Mouse (Mus musculus) hindbrain, embryonic 11.5 days (tissue): ENCODE data around the gene Fuca1. TPM values are rescaled to one million over a fixed set of nuclear protein-coding genes. Genes with fewer than 3 reads are reported as not detected.

Source experiments
- ATAC-seq: fragments of 200-750 bp; cut with Nextera tagmentation; 2 replicates; pipeline ENCODE4 v1.8.0; 2017; ENCODE audit warnings: mild to moderate bottlenecking, moderate TSS enrichment, moderate library complexity; ENCODE audit not compliant: low FRiP score
- DNase-seq: peaks from one replicate; pipeline ENCODE4 v3.0.0-alpha.2; 2015; ENCODE audit warnings: low spot score
- H3K27ac ChIP-seq: fragments of 300-500 bp; sonication (generic); 2 replicates; pipeline ENCODE4 v1.5.1; 2014; ENCODE audit warnings: mild to moderate bottlenecking, low read depth, low read length
- H3K27me3 ChIP-seq: fragments of 300-500 bp; sonication (generic); 2 replicates; pipeline ENCODE4 v1.6.1; 2014; ENCODE audit warnings: mild to moderate bottlenecking, low read length, moderate library complexity, mixed read lengths; ENCODE audit not compliant: control insufficient read depth, insufficient read depth
- H3K36me3 ChIP-seq: fragments of 300-500 bp; sonication (generic); 2 replicates; pipeline ENCODE4 v1.6.1; 2014; ENCODE audit warnings: mild to moderate bottlenecking, low read length, moderate library complexity, mixed read lengths; ENCODE audit not compliant: control insufficient read depth, insufficient read depth
- H3K4me1 ChIP-seq: fragments of 300-500 bp; sonication (generic); replicated peaks from 2 replicates; pipeline ENCODE4 v1.6.1; 2014; ENCODE audit warnings: low read length, mixed read lengths; ENCODE audit not compliant: control insufficient read depth, insufficient read depth
- H3K4me2 ChIP-seq: fragments of 300-500 bp; sonication (generic); replicated peaks from 2 replicates; pipeline ENCODE4 v1.6.1; 2014; ENCODE audit warnings: mild to moderate bottlenecking, low read depth, low read length
- H3K4me3 ChIP-seq: fragments of 300-500 bp; sonication (generic); 2 replicates; pipeline ENCODE4 v1.5.1; 2014; ENCODE audit warnings: low read depth, low read length
- H3K9ac ChIP-seq: fragments of 300-500 bp; sonication (generic); 2 replicates; pipeline ENCODE4 v1.6.1; 2014; ENCODE audit warnings: low read depth, low read length
- H3K9me3 ChIP-seq: fragments of 300-500 bp; sonication (generic); 2 replicates; pipeline ENCODE4 v1.6.1; 2016; ENCODE audit warnings: low read length; ENCODE audit not compliant: control insufficient read depth
- WGBS: fragments of 180-500 bp; shearing (Covaris S2); extraction: QIAGEN DNeasy Blood & Tissue Kit; methylation state at CpG from one replicate; pipeline ENCODE4 v1.1.7; 2014; 5-methylcytosine and 5-hydroxymethylcytosine counted together
- polyA plus RNA-seq: library from polyadenylated mRNA; unstranded; fragments of >200 nt; fragmentation: Nextera tagmentation; extraction: Ambion mirVana; gene quantifications from 2 replicates; pipeline ENCODE4 v1.2.1, GENCODE M21; 2014

Fuca1 gene
- polyA plus RNA-seq, 1 experiment from 2014 or later, result 50.4 TPM

- no peaks in the 10 kb centered on the region for H3K27me3 ChIP-seq
- H3K36me3 ChIP-seq, result no peaks in the 10 kb centered on the region
- H3K9me3 ChIP-seq, result no peaks in the 10 kb centered on the region
- no peak overlapping the region for H3K9ac ChIP-seq
- H3K4me1 ChIP-seq, result no peaks in the 10 kb centered on the region
- 72% methylated on average over 8 of the region's 9 CpGs for WGBS
- H3K4me2 ChIP-seq, result no peak overlapping the region
- no peak overlapping the region for H3K4me3 ChIP-seq
- DNase-seq (no peak), ATAC-seq (no peak)
- H3K27ac ChIP-seq, result no peak overlapping the region
These were observed 22.0 kb upstream of the Fuca1 start for GRCm38 (mm10) chr4:135898380-135899049.

- Histone ChIP-seq H3K4me1 (no peaks in the 10 kb centered on the region), H3K9me3 (no peaks in the 10 kb centered on the region), H3K36me3 (no peaks in the 10 kb centered on the region), H3K27ac (no peak overlapping the region), H3K4me3 (no peak overlapping the region), H3K9ac (no peak overlapping the region), H3K27me3 (no peaks in the 10 kb centered on the region), H3K4me2 (no peak overlapping the region)
- 84% methylated on average over 7 of the region's 7 CpGs for WGBS
- ATAC-seq, result no peak
- no peak for DNase-seq
These were observed 21.5 kb upstream of the Fuca1 start for GRCm38 (mm10) chr4:135899050-135899448.

GRCm38 (mm10) chr4:135900008-135900407 is 20.5 kb upstream of the Fuca1 start:
- no peak overlapping the region for H3K27ac ChIP-seq
- no peaks in the 10 kb centered on the region for H3K27me3 ChIP-seq
- no peaks in the 10 kb centered on the region for H3K9me3 ChIP-seq
- no peak for ATAC-seq
- no peaks in the 10 kb centered on the region for H3K4me1 ChIP-seq
- H3K4me3 ChIP-seq, result no peak overlapping the region
- H3K9ac ChIP-seq, result no peak overlapping the region
- no peak overlapping the region for H3K4me2 ChIP-seq
- H3K36me3 ChIP-seq, result no peaks in the 10 kb centered on the region
- WGBS, result 91% methylated on average over 5 of the region's 5 CpGs
- DNase-seq, result no peak

- WGBS, result 87% methylated on average over 4 of the region's 4 CpGs
- Histone ChIP-seq H3K4me3 (no peak overlapping the region), H3K27me3 (no peaks in the 10 kb centered on the region), H3K4me2 (no peak overlapping the region), H3K9ac (no peak overlapping the region), H3K9me3 (no peaks in the 10 kb centered on the region), H3K4me1 (no peaks in the 10 kb centered on the region), H3K36me3 (no peaks in the 10 kb centered on the region), H3K27ac (no peak overlapping the region)
- DNase-seq (no peak), ATAC-seq (no peak)
These were observed 17.8 kb upstream of the Fuca1 start for GRCm38 (mm10) chr4:135902606-135903242.

GRCm38 (mm10) chr4:135904810-135905209 is 15.7 kb upstream of the Fuca1 start:
- H3K36me3 ChIP-seq, result no peaks in the 10 kb centered on the region
- no peaks in the 10 kb centered on the region for H3K9me3 ChIP-seq
- no peak for ATAC-seq
- H3K4me3 ChIP-seq, result no peak overlapping the region
- H3K4me2 ChIP-seq, result no peak overlapping the region
- no peaks in the 10 kb centered on the region for H3K27me3 ChIP-seq
- H3K27ac ChIP-seq, result no peak overlapping the region
- H3K9ac ChIP-seq, result no peak overlapping the region
- H3K4me1 ChIP-seq, result no peaks in the 10 kb centered on the region
- 70% methylated on average over 1 of the region's 1 CpGs for WGBS
- no peak for DNase-seq

- no peak for DNase-seq
- WGBS, result 97% methylated on average over 3 of the region's 3 CpGs
- H3K27ac ChIP-seq, result no peak overlapping the region
- no peaks in the 10 kb centered on the region for H3K27me3 ChIP-seq
- H3K4me3 ChIP-seq, result no peak overlapping the region
- no peak for ATAC-seq
- no peak overlapping the region for H3K9ac ChIP-seq
- H3K36me3 ChIP-seq, result no peaks in the 10 kb centered on the region
- H3K4me2 ChIP-seq, result no peak overlapping the region
- no peaks in the 10 kb centered on the region for H3K4me1 ChIP-seq
- H3K9me3 ChIP-seq, result no peaks in the 10 kb centered on the region
These were observed 13.9 kb upstream of the Fuca1 start for GRCm38 (mm10) chr4:135906633-135907032.

GRCm38 (mm10) chr4:135909326-135910066 is 11.0 kb upstream of the Fuca1 start:
- no peak overlapping the region for H3K27ac ChIP-seq
- no peaks in the 10 kb centered on the region for H3K9me3 ChIP-seq
- no peaks in the 10 kb centered on the region for H3K36me3 ChIP-seq
- no peak for ATAC-seq
- H3K4me1 ChIP-seq, result no peaks in the 10 kb centered on the region
- no peak overlapping the region for H3K9ac ChIP-seq
- no peaks in the 10 kb centered on the region for H3K27me3 ChIP-seq
- no peak for DNase-seq
- no peak overlapping the region for H3K4me2 ChIP-seq
- WGBS, result 74% methylated on average over 13 of the region's 13 CpGs
- H3K4me3 ChIP-seq, result no peak overlapping the region

GRCm38 (mm10) chr4:135911531-135911930 is 9.0 kb upstream of the Fuca1 start:
- no peak for DNase-seq
- Histone ChIP-seq H3K36me3 (no peaks in the 10 kb centered on the region), H3K9me3 (no peaks in the 10 kb centered on the region), H3K27me3 (no peaks in the 10 kb centered on the region), H3K27ac (no peak overlapping the region), H3K4me2 (no peak overlapping the region), H3K4me3 (no peak overlapping the region), H3K4me1 (no peaks in the 10 kb centered on the region), H3K9ac (no peak overlapping the region)
- no peak for ATAC-seq
- WGBS, result 74% methylated on average over 7 of the region's 7 CpGs
